Mouse (Mus musculus) heart, postnatal 0 days (tissue): ENCODE measurements around the gene Olfr718-ps1.

Source experiments
- CTCF ChIP-seq: IDR thresholded peaks from 2 replicates; pipeline ENCODE4 v1.5.1; 2016; ENCODE audit warnings: antibody characterized with exemption, control low read depth, low read depth
- EP300 ChIP-seq: IDR thresholded peaks from 2 replicates; pipeline ENCODE4 v1.6.1; 2016; ENCODE audit warnings: antibody characterized with exemption, low read depth

GRCm38 (mm10) chr5:143095256-143095655, 52.1 kb downstream of the Olfr718-ps1 start:
- TF ChIP-seq CTCF (no peak), EP300 (no peak)
